Mouse (Mus musculus) embryonic fibroblast, embryonic 13.5 days (primary cell): ENCODE results near the gene Slc4a5. TPM values are rescaled to one million over a fixed set of nuclear protein-coding genes. Genes with fewer than 3 reads are reported as not detected.

Experiments used
- H3K27ac ChIP-seq: 2 replicates; pipeline ENCODE4 v1.5.1; 2012; ENCODE audit warnings: low read length, control low read depth, inconsistent platforms; ENCODE audit not compliant: insufficient read depth
- H3K4me1 ChIP-seq: 2 replicates; pipeline ENCODE4 v1.6.1; 2011; ENCODE audit warnings: low read length; ENCODE audit not compliant: control insufficient read depth, insufficient read depth
- H3K4me3 ChIP-seq: 2 replicates; pipeline ENCODE4 v1.5.1; 2011; ENCODE audit warnings: mild to moderate bottlenecking, control low read depth, low read length; ENCODE audit not compliant: insufficient read depth
- CTCF ChIP-seq: IDR thresholded peaks from 2 replicates; pipeline ENCODE4 v1.5.1; 2011; ENCODE audit warnings: mild to moderate bottlenecking, control low read depth, low read length, moderate library complexity, borderline replicate concordance; ENCODE audit not compliant: insufficient read depth
- POLR2A ChIP-seq: IDR thresholded peaks from 2 replicates; pipeline ENCODE4 v1.6.1; 2011; ENCODE audit warnings: low read depth, mild to moderate bottlenecking, control low read depth, low read length, moderate library complexity
- polyA plus RNA-seq: library from polyadenylated mRNA; stranded (reverse); fragments of >200 nt; gene quantifications from 2 replicates; pipeline ENCODE4 v1.2.4, GENCODE M21; 2011; ENCODE audit warnings: low read depth; ENCODE audit not compliant: missing spikeins, insufficient read length

The Slc4a5 gene
- polyA plus RNA-seq, 1 experiment, result not detected

GRCm38 (mm10) chr6:83215002-83215666, 4.5 kb upstream of the Slc4a5 start:
- TF ChIP-seq CTCF, result peak; percentile 92
- no peak for TF ChIP-seq POLR2A
- no peaks in the 10 kb centered on the region for H3K4me1 ChIP-seq
- H3K4me3 ChIP-seq, result no peak overlapping the region
- no peak overlapping the region for H3K27ac ChIP-seq

GRCm38 (mm10) chr6:83231486-83231885, 11.9 kb downstream of the Slc4a5 start:
- Histone ChIP-seq H3K4me3 (no peak overlapping the region), H3K4me1 (no peaks in the 10 kb centered on the region), H3K27ac (no peak overlapping the region)
- TF ChIP-seq POLR2A, result no peak
- no peak for TF ChIP-seq CTCF

- H3K4me1 ChIP-seq, result no peaks in the 10 kb centered on the region
- no peak overlapping the region for H3K27ac ChIP-seq
- no peak for TF ChIP-seq CTCF
- no peak for TF ChIP-seq POLR2A
- no peak overlapping the region for H3K4me3 ChIP-seq
Observed at GRCm38 (mm10) chr6:83233306-83233705, 13.7 kb downstream of the Slc4a5 start.

- H3K4me1 ChIP-seq, result no peaks in the 10 kb centered on the region
Observed at GRCm38 (mm10) chr6:83234280-83234741, 14.7 kb downstream of the Slc4a5 start.

GRCm38 (mm10) chr6:83237123-83237522, 17.5 kb downstream of the Slc4a5 start:
- no peaks in the 10 kb centered on the region for H3K4me1 ChIP-seq
- H3K27ac ChIP-seq, result no peak overlapping the region
- no peak overlapping the region for H3K4me3 ChIP-seq
- TF ChIP-seq CTCF, result no peak
- TF ChIP-seq POLR2A, result no peak

More at GRCm38 (mm10) chr6:83234280-83234741, 14.7 kb downstream of the Slc4a5 start:
- Histone ChIP-seq H3K4me3 (no peak overlapping the region), H3K27ac (no peak overlapping the region)
- TF ChIP-seq POLR2A (no peak), CTCF (no peak)

- H3K27ac ChIP-seq, result peak overlapping the region; percentile 14
- TF ChIP-seq POLR2A (no peak), CTCF (no peak)
- H3K4me1 ChIP-seq, result no peaks in the 10 kb centered on the region; the same call in 1 of the 2 replicates
- no peak overlapping the region for H3K4me3 ChIP-seq
Observed at GRCm38 (mm10) chr6:83244422-83245061, 24.9 kb downstream of the Slc4a5 start.

- no peak overlapping the region for H3K27ac ChIP-seq
- H3K4me1 ChIP-seq, result no peaks in the 10 kb centered on the region; the same call in 1 of the 2 replicates
- TF ChIP-seq CTCF (no peak), POLR2A (no peak)
- H3K4me3 ChIP-seq, result no peak overlapping the region
Observed at GRCm38 (mm10) chr6:83245134-83245533, 25.5 kb downstream of the Slc4a5 start.

- no peaks in the 10 kb centered on the region; the same call in 1 of the 2 replicates for H3K4me1 ChIP-seq
- no peak overlapping the region for H3K27ac ChIP-seq
- no peak overlapping the region for H3K4me3 ChIP-seq
- TF ChIP-seq POLR2A (no peak), CTCF (no peak)
Observed at GRCm38 (mm10) chr6:83245997-83246396, 26.4 kb downstream of the Slc4a5 start.

GRCm38 (mm10) chr6:83246750-83247149, 27.1 kb downstream of the Slc4a5 start:
- Histone ChIP-seq H3K4me3 (no peak overlapping the region), H3K27ac (no peak overlapping the region), H3K4me1 (no peaks in the 10 kb centered on the region; the same call in 1 of the 2 replicates)
- TF ChIP-seq CTCF (no peak), POLR2A (no peak)

GRCm38 (mm10) chr6:83247153-83247552, 27.5 kb downstream of the Slc4a5 start:
- Histone ChIP-seq H3K27ac (no peak overlapping the region), H3K4me1 (no peaks in the 10 kb centered on the region; the same call in 1 of the 2 replicates), H3K4me3 (no peak overlapping the region)
- TF ChIP-seq POLR2A, result no peak
- TF ChIP-seq CTCF, result no peak

- H3K4me3 ChIP-seq, result no peak overlapping the region
- H3K27ac ChIP-seq, result no peak overlapping the region
- peaks cover 5% of the 10 kb centered on the region; the same call in 1 of the 2 replicates for H3K4me1 ChIP-seq
- TF ChIP-seq POLR2A, result no peak
- TF ChIP-seq CTCF, result no peak
Observed at GRCm38 (mm10) chr6:83254242-83254641, 34.6 kb downstream of the Slc4a5 start.
